Mouse (Mus musculus) lung, postnatal 14 days (tissue): ENCODE measurements at regions not wholly inside any gene's neighbourhood (a gene's known extent, or its start where the extent isn't known, plus 50 kb on each side); places are given as distances from the start of the nearest gene placed in this dataset.

Experiments used
- DNase-seq: peaks from one replicate; pipeline ENCODE4 v3.0.0; 2021

GRCm38 (mm10) chr1:13938344-13938743 lies 2154.8 kb downstream of the 4930444P10Rik start:
- no peak for DNase-seq

DNA sequence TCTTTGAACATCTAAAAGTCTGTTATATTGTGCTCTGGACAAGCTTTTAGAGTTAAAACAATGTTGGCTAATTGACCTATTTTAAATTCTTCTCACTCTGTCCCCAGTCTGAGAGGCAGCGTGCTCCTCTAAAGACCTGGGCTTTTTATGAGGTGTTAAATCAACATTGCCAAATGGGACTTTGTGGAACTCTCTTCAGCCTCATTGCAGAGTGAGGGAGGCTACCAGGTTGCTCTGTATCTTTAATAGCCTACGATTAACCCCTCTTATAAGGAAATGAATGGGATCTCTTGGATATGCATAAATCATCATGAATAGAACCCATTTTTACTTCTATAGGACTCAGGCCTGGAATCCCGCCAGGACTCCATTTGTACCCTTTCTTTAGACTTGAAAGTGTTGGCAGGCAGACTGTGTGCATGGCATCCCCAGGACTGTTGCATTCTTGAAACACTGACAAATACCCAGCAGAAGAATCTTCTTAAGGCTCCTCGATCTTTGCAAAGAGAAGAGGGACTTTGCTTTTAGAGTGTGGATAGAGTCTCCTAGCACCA lies 2157.1 kb downstream of the 4930444P10Rik start:
- DNase-seq: no peak

DNA sequence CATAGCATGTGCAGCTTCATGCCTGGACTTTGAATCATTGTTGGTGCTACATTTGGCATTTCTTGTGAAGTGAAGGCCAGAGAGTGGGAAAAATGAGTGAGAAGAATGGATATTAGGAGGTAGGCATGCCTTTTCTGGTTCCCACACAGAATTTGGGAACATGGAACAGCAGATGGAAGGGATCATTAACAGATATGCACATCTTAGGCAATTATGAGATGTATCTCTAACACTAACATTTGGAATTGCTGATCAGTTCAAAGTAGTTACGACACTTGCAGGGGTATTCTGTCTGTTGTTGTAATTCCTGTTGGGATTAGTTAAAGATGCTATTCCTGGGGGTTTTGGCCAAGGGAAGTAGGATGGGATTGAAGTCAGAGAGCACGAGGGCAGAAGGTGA lies 2164.4 kb downstream of the 4930444P10Rik start:
- no peak for DNase-seq

GRCm38 (mm10) chr1:13927964-13928363 lies 2165.2 kb downstream of the 4930444P10Rik start:
- no peak for DNase-seq

GRCm38 (mm10) chr1:13925994-13926393 lies 2167.1 kb downstream of the 4930444P10Rik start:
- no peak for DNase-seq

DNA sequence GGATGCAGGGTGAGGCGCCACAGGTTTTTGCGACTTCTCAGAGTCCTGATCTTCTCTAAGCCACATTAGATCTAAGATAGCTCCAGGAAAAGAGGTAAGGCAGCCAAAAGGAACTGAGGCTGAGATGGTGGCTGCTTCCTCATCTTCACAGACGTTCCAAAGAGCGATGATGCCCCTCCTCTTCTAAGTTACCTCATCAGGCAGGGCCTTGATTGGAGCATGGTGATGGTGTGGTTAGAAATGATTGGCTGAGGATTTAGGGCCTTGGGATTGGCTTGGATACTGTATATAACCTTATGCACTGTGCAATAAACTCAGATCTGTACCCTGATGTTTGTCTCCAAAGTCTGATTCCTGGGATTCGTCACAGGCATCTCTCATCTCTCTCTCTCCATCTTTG lies 2177.9 kb downstream of the 4930444P10Rik start:
- no peak for DNase-seq

GRCm38 (mm10) chr1:13879126-13879525 lies 2214.0 kb downstream of the 4930444P10Rik start:
- no peak for DNase-seq

- no peak for DNase-seq
Measured at GRCm38 (mm10) chr1:13873925-13874324, 2219.2 kb downstream of the 4930444P10Rik start.

- DNase-seq: no peak
Measured at GRCm38 (mm10) chr1:13872536-13872935, 2220.6 kb downstream of the 4930444P10Rik start.

- DNase-seq: no peak
Measured at GRCm38 (mm10) chr1:13870631-13871286, 2222.4 kb downstream of the 4930444P10Rik start.

GRCm38 (mm10) chr1:13865713-13866112 lies 2227.4 kb downstream of the 4930444P10Rik start:
- DNase-seq: no peak

DNA sequence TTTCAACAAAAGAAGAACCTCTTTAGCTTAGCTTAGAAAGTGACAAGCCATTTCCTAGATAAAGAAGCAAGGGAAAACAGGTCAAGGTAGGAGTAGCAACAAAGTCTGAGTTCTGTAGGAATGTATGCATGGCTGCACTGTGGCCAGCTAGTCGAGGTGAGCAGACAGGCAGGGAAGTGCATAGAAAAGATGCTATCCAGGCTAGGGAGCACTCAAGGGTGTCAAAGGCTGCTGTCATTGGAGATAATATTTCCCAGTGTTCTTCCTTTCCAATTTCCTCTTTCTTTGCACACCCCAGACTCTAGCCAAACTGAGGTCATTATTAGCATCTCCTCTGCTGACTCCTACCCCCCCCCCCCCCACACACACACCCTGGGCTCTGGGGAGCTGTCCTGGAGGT lies 2229.4 kb downstream of the 4930444P10Rik start:
- DNase-seq: no peak

DNA sequence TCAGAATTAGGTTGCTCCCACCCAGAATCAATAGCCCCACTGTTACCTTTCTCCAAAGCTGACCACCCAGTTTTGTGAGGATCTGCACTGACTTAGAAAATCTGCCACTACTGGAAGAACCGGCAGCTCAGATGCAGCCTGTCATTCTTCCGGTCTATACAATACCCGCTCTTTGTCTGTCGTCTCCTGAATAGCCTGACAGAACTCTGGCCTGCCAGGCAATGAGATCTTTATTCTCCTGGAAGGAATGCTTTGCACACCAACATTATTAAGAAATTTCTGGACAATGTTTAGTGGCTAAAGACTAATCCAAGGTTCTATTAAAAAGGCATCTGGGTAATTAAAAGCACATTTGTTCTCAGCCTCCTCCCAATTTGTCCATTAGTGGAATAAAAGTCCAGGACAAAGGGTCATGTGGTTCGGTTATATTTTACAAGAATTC lies 2232.0 kb downstream of the 4930444P10Rik start:
- DNase-seq: no peak

DNA sequence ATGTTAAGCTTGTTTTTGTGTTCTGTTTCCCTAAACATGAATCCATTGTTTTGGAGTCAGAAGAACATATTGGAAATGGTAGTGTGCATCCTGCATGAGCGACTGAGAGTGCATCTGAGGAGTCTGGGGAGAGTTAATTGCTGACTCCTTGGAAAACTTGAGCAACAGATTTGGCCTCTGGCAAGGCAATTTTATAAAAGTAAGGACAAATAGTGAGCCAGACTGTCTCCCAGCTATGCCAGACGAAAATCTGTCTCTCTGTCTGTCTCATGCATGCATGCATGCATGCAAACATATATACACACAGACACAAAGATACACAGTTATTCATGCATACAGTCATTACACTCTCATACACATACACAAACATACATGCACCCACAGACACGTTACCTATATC lies 2232.7 kb downstream of the 4930444P10Rik start:
- no peak for DNase-seq

- DNase-seq: no peak
Measured at GRCm38 (mm10) chr1:13859723-13860122, 2233.4 kb downstream of the 4930444P10Rik start.

- no peak for DNase-seq
Measured at GRCm38 (mm10) chr1:13858371-13859018, 2234.6 kb downstream of the 4930444P10Rik start.

GRCm38 (mm10) chr1:13856998-13857397 lies 2236.1 kb downstream of the 4930444P10Rik start:
- DNase-seq: no peak

DNA sequence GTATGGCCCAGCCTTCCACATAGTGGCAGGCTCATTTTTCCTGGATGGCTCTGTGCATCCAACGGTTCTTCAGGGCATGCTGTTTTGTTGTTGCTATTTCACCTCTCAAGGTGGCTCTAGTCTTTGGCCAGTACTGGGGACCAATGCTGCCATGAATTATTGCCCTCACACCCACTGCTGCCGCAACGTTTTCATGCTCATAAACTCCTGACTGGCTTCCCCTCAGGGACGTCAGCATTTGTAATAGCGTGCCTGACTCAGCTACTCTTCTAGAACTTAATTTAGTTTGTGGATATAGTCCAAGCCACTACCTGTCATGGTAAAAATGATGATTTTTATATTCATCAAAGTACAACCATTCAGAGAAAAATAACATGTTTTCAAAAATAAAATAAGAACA lies 2242.0 kb downstream of the 4930444P10Rik start:
- no peak for DNase-seq

DNA sequence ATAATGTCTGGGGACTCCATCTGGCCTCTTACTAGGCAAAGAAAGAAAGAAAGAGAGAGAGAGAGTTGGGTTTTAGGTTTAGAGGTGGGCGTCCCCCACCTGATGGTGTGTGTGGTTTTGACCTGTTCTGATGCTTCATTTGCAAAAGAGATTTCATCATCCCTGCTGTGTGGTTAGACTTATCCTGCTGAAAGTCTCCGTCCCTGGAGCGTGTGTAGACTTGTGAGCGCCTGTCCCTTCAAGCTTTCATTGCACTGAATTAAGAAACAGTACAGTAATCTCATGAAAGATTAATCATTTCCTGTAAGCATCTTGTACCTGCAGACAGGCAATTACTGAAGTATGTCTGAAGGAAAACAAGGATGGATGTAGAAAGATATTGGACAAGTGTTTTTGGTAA lies 2244.1 kb downstream of the 4930444P10Rik start:
- no peak for DNase-seq

- DNase-seq: no peak
Measured at GRCm38 (mm10) chr1:13846336-13846865, 2246.7 kb downstream of the 4930444P10Rik start.

GRCm38 (mm10) chr1:13840309-13840622 lies 2252.9 kb downstream of the 4930444P10Rik start:
- no peak for DNase-seq

GRCm38 (mm10) chr1:13839619-13840308 lies 2253.4 kb downstream of the 4930444P10Rik start:
- peak; percentile 37 for DNase-seq
